Mouse (Mus musculus) spleen, embryonic (tissue): Measurements from ENCODE around the gene Alox12b.

ENCODE experiments used
- CTCF ChIA-PET: fragments of 350-600 bp; sonication (Branson Sonifier 250); formaldehyde crosslinking; loops from one replicate; lab custom pipeline; 2022; lab: Charles Lee

The Alox12b gene

DNA sequence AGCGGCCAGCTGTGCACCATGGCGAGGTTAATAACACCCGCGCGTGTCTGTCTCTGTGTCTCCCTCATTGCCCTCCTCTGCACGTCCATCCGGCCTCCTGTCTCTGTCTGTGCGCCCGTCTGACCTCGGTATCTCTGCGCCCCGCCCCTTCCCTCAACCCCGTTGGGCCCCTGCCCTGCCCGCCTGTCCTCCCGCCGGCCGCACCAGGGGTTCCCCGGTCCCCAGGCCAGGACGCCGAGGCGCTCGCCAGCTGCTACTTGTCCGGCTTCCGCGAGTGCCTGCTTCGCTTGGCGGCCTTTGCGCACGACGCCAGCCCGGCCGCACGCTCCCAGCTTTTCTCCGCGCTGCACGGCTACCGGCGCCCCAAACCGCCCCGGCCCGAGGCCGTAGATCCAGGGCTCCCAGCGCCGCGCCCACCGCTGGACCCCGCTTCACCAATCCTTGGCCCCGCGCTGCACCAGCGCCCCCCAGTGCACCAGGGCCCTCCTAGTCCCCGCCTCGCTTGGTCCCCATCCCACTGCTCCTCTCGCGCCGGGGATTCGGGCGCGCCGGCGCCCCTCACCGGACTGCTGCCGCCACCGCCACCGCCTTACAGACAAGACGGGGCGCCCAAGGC is 34.3 kb upstream of the Alox12b start, which contains the start of gene 9130213A22Rik:
9130213A22Rik (minus strand) TSS at position 254 of the 616 bp plus-strand sequence.
- CTCF ChIA-PET, result interaction anchor here (0.5 to 3.1 kb wide), 8 partner anchors 29 to 120 kb away, joined by 3 to 28 read pairs (median 5); partner anchors contain the start of gene Tmem107

DNA sequence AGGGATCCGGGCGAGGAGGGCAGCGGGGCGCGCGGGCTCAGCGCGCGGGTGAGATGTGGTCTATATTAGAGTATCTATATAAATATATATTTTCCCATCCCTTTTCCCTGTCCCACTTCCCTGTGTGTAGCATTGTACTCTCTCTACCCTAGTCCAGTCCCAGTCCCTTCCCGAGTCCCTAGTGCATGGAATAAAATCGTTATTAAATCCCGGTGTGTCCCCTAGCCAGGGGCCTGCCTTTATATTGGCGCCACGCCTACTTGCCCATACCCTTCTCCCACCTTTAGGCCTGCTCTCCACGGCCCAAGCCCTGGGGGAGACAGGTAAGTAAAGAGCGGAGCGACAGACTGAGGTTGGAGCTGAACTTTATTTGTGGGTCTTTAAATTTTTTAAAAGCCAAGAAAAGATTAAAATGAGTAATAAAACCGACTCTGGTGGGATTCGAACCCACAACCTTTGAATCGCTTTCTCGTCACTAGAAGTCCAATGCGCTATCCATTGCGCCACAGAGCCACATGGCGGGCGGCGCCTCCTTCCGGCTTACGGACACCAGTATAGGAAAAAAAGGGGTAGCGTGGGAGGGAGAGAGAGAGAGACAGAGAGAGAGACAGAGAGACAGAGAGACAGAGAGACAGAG is 33.6 kb upstream of the Alox12b start:
- CTCF ChIA-PET, result interaction anchor here (0.6 to 3.1 kb wide), 7 partner anchors 30 to 119 kb away, joined by 3 to 28 read pairs (median 5); partner anchors contain the start of gene Tmem107

DNA sequence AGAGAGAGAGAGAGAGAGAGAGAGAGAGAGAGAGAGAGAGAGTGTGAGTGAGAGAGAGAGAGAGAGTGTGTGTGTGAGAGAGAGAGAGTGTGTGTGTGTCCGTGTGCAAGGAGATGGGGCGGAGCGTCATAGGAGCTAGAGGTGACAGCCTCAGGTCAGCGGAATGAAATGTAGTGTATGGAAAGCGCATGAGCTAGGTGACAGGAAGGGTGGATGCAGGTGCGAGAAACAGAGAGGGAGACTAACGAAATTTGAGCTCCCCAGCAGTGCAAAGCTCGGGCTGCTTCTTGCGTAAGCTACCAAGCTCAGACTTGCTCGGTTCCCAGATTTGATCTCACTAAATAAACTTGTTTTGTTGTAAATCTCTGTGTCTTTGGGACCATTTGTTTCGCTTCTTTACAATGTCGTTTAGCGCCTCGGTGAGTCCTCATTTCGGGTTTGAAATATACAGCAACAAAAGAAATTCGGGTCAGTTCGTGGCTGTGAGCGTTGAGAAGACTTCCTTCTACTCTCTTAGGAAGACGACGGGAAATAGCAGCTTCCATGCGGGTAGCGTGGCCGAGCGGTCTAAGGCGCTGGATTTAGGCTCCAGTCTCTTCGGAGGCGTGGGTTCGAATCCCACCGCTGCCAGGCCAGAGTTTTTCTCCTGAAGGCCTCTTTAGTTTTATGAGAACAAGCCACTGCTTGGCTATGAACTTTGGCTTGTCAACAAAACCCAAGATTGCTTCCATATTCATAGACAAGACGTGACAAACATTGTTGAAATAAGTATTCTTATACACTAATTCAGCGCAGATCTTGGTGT is 32.9 kb upstream of the Alox12b start:
- CTCF ChIA-PET, result interaction anchor here (0.7 to 3.1 kb wide), 3 partner anchors 31 to 83 kb away, joined by 4 to 28 read pairs (median 5); no protein-coding TSS in a partner anchor

- CTCF ChIA-PET, result no interaction called here
These were observed 32.3 kb upstream of the Alox12b start for GRCm38 (mm10) chr11:69124498-69124847.

DNA sequence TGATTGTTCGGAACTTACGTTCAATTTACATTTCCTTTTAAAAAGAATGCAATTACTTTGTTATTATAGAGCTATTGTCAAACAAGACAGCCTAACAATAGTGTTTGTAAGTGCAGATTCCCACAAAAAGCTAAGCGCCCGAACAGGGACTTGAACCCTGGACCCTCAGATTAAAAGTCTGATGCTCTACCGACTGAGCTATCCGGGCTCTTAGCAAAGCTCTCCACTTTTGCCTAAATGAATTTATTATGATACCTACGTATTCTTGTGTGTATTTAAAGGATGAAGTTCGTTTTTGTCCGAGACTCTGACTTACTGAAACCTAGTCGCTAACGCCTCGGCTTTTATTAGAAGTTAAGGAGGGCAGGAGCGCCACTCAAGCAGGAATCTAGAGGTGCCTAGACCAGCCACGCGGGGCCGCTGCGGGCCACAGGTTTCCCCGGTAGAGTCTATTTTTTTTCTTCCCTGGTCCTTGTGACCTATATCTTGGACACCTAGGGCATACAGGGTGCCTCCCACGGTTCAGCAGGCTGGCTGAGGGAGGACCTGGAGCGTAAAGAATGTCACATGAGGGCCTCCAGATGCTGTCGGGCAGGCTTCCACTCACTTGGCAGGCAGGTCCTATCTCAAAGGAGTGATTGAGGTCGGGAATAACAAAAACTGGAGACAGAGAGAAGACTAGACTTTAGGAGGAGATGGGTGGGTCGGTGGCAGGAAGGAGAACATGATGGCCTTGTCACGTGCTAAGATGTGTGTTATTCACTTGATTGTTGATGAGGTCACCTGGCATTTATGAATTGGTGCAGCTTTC is 31.5 kb upstream of the Alox12b start:
- CTCF ChIA-PET, result no interaction called here

DNA sequence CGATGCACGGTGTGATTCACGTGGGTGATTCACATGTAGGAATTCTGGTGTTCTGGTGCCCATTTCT is 31.1 kb upstream of the Alox12b start, which contains the start of gene Aloxe3:
Aloxe3 (plus strand) TSS at position 45 of the 67 bp plus-strand sequence.
- CTCF ChIA-PET, result no interaction called here

DNA sequence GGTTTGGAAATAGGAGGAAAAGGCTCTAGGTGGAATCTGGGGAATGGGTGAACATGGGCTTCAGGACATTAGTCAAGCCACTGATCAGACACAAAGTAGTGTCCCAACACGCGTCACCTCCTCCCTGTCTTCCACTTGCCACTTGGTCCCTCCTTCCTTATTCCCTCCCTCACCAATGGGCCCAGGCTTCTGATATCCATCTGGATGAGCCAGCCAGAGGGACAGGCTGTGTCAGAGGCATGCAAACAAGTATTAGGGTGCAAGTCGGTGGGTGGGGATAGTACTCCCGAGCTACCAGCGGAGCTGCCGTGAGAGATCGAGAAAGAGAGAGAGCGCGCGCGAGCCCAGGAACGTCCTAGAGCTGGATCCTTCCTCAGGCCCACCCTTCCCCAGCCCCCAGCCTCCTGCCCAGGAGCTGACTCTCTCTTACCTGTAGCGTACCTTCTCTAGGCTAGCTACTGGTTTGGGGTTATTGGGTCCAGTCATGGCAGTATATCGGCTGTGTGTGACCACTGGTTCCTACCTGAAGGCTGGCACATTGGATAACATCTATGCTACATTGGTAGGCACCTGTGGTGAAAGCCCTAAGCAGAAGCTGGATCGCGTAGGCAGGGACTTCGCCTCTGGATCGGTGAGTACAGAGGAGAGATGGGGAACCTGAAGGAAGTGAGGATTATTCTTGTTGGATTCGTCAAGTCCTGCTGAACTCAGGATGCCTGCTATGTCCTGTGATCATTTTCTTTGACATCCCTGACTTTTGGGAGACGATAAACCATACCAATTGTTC is 30.7 kb upstream of the Alox12b start:
- CTCF ChIA-PET, result no interaction called here

GRCm38 (mm10) chr11:69126706-69127095 is 30.1 kb upstream of the Alox12b start:
- CTCF ChIA-PET, result no interaction called here

- CTCF ChIA-PET, result interaction anchor here (0.7 kb wide), 1 partner anchor 60 kb away, joined by 3 read pairs; no protein-coding TSS in a partner anchor
These were observed 28.2 kb upstream of the Alox12b start for GRCm38 (mm10) chr11:69128426-69129122.

DNA sequence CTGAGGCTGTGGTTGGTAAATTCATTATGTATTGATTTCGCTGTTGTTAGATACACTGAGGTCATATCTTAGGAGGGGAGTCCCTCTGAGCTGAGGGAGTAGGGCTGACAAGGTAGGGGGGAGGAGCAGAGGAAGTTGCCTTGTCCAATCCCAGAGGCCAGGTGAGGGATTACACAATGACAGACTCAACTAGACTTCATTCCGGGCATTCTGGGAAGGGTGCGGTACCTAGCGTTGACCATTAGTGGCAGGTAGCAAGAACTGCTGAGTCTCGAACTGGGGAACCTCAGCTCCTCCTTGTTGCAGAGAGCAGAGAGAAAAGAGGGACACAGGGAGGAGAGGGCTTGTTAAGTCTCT is 23.2 kb upstream of the Alox12b start:
- CTCF ChIA-PET, result interaction anchor here (0.7 to 1.2 kb wide), 2 partner anchors 12 to 182 kb away, joined by 3 read pairs; no protein-coding TSS in a partner anchor

GRCm38 (mm10) chr11:69133923-69134621 is 22.7 kb upstream of the Alox12b start:
- CTCF ChIA-PET, result interaction anchor here (1.2 kb wide), 1 partner anchor 12 kb away, joined by 3 read pairs; no protein-coding TSS in a partner anchor

DNA sequence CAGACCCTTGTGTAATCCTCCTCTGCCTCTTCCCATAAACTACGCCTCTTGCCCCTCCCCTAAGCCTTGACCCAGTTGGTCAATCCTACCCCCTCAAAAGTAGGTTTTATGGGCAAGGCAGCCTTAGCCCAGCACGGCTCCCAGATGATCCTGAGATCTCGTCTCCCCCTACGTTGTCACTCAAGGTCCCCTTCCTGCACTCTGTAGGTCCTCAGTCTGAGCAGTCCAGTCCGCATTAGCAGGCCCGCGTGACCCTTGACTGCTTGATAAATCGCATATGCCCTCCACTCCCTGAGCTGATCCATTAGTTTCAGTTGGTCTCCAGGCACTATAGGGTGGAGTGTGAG is 22.2 kb upstream of the Alox12b start:
- CTCF ChIA-PET, result interaction anchor here (1.2 kb wide), 1 partner anchor 11 kb away, joined by 3 read pairs; no protein-coding TSS in a partner anchor

- CTCF ChIA-PET, result no interaction called here
These were observed 21.4 kb upstream of the Alox12b start for GRCm38 (mm10) chr11:69135361-69135760.

DNA sequence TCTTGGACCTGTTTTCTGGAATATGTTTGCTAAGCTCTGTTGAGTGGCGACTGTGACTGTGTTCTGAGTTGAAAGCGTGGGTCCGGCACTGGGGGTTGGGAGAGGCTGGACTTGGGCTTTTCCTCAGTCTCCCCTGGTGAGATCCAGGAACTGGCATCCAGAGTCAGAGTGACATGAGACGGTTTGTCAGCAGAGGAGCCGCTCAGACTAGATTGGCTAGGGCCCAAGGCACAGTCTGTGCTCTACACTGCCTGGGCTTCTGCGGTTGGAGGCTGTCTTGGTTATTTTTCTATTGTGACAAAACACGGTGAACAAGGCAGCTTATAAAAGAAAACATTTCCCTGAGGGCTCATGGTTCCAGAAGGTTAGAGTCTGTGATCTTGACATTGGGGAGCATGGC is 9.2 kb upstream of the Alox12b start:
- CTCF ChIA-PET, result interaction anchor here (0.8 kb wide), 1 partner anchor 104 kb away, joined by 4 read pairs; no protein-coding TSS in a partner anchor

DNA sequence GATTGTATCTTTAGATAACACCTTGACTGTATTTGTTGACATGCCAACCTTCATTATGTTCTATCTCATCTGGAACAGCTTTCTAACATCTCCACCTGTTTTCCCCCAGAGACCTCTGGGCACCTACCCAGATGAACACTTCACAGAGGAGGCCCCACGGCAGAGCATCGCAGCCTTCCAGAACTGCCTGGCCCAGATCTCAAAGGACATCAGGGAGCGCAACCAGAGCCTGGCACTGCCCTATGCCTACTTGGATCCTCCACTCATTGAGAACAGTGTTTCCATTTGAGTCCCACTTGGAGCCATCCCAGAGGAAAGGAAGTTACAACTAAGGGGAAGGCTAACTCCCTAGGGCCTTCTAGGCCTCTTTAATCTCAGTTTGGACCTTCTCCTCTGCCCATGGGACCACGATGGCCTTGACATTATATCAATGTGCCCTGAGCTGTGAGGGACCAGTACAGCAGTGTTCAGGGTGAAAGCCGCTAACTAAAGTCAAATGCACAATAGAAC is 8.3 kb upstream of the Alox12b start:
- CTCF ChIA-PET, result no interaction called here

GRCm38 (mm10) chr11:69149728-69150127 is 7.1 kb upstream of the Alox12b start:
- CTCF ChIA-PET, result interaction anchor here (0.6 to 0.7 kb wide), 2 partner anchors 13 to 146 kb away, joined by 7 to 10 read pairs; no protein-coding TSS in a partner anchor

DNA sequence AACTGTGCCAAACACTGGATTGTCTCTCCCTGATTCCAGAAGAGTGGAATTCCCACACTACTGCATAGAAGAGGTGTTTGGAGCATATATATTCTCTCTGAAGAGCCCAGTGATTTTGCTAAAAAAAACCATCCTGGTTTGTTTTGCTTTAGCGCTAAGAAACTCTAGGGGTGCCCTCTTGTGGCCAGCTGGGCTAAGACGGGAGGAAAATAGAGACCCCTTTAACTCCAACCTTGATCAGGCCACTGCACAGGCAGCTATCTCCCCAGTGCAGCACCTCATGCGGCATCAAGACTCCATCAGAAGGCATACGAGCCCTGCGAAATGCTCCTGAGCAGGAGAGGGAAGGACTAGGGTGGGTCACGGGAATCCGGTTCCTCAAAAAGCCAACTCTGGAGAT is 6.3 kb upstream of the Alox12b start:
- CTCF ChIA-PET, result interaction anchor here (0.6 to 0.7 kb wide), 3 partner anchors 68 to 232 kb away, joined by 3 to 4 read pairs (median 3); no protein-coding TSS in a partner anchor

DNA sequence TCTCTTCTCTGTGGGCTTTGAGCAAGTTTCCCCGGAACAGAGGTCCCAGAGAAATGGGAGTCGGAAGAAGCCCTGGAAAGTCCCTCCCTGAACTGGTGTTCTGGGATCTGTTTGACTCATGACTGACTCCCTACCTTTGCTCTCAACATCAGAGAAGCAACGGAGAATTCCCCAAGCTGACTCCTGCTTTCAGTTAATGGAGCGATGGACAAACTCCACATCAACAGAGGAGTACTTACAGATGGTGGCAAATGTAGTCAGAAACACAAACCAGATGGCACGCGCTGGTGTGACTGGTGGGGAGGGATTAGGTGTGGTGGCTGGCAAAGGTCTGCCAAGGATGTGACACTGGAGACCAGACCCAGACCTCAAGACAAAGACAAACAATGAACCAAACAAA is 5.8 kb upstream of the Alox12b start:
- CTCF ChIA-PET, result interaction anchor here (0.7 kb wide), 1 partner anchor 233 kb away, joined by 3 read pairs; no protein-coding TSS in a partner anchor

DNA sequence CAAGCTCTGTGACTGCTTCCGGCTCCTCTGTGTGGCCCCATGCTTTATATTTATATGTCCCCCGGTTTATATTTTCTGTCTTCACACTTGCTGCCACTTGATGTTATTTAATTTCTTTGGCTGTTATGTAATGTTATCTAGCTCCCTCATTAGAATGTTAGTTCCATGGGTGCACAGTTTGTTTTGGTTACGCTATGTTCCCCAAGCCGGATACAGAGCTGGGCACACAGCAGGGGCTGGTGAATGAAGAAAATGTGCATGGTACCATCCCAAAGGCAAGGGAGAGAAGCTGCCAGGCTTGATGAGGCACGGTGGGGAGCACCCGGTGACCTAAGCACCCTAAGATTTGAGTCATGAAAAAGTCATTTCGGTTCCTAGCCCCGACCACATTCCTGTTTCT is 3.0 kb upstream of the Alox12b start:
- CTCF ChIA-PET, result no interaction called here
